Mouse (Mus musculus): ENCODE measurements around the gene Camkmt. TPM values are rescaled to one million over a fixed set of nuclear protein-coding genes. Genes with fewer than 3 reads are reported as not detected.

Camkmt gene
- polyA plus RNA-seq, 1 experiment from 2014 or later, result 12.1 TPM

DNA sequence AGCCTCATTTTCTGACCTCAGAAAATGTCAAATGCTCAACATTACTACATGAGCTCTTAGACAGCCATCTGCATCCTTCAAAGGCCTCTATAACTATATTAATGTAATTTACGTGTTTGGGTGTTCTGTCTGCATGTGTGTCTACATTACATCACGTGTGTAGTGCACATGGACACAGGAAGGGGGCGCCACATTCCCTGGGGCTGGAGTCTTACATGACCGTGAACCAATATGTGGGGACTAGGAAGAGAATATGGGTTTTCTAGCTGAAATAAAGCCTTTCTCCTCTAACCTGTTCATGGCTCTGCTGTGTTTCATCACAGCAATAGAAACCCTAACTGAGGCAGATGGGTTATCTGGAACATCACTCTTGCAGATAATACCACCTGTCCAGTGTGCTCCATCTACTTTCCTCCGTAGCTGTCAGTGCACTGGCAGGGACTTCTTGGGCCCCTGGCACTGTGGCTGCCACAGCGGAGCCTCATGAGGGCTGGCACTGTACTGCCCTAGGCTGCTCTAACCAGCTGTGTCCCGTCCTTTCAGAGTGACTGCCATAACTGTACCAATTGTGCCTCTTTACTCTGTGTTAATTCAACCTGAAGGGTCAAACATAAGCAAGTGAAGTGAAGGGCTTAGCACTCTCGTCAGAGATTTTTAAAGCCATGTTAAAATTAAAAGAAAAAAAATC, 19.1 kb upstream of the Camkmt start:
- DNase-seq (ENCODE audit: low spot score), result no peak
- Histone ChIP-seq H3K36me3 (peaks cover 69% of the 10 kb centered on the region), H3K4me3 (no peak overlapping the region), H3K9me3 (replicated peaks) (no peaks in the 10 kb centered on the region), H3K27ac (replicated peaks) (no peak overlapping the region), H3K27me3 (ENCODE audit: low read depth, poor library complexity, severe bottlenecking) (no peaks in the 10 kb centered on the region), H3K4me1 (peaks cover 20% of the 10 kb centered on the region)
- WGBS, result 92% methylated on average over 8 of the region's 8 CpGs

DNA sequence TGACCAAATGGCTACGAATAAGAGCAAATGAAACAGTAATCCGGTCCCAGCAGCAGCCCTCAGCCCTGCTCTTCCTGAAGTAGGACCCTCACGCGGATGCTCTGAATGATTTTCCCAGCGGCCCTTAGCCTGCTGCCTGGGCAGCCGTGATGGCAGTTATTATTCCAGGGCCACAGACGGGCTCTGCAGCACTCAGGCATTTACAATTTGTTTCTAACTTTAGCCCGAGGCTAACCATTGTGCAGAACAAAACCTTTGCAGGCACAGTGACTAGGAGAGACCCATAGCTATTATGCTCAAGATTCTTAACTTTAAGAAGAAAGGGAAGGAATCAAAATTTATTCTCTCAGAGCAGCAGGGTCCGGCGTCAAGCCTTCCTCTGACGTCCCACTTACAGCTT, 18.0 kb upstream of the Camkmt start:
- WGBS, result 55% methylated on average over 11 of the region's 11 CpGs
- H3K9me3 ChIP-seq (replicated peaks), result no peaks in the 10 kb centered on the region
- peaks cover 20% of the 10 kb centered on the region for H3K4me1 ChIP-seq
- H3K27ac ChIP-seq (replicated peaks), result no peak overlapping the region
- peaks cover 69% of the 10 kb centered on the region for H3K36me3 ChIP-seq
- DNase-seq (ENCODE audit: low spot score), result no peak
- no peaks in the 10 kb centered on the region for H3K27me3 ChIP-seq (ENCODE audit: low read depth, poor library complexity, severe bottlenecking)
- no peak overlapping the region for H3K4me3 ChIP-seq

DNA sequence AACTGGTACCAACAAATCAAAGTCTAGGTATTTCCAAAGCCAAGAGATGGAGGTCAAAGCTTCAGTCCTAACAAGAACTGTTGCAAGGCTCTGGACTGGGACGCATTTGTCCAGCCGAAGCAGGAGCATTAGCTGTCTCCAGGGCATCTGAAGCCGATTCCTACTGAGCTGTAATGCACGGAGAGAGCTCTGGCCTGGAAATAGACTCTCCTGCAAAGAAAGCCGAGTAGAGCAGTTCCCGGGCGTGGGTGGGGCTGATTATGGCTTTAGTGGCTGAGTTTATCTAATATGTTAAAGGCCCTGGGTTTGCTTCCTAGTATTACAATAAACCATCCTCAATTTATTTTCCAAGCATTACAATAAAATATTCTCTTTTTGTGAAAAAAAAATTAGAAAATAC, 17.1 kb upstream of the Camkmt start:
- no peak overlapping the region for H3K27ac ChIP-seq (replicated peaks)
- DNase-seq (ENCODE audit: low spot score), result no peak
- 75% methylated on average over 7 of the region's 7 CpGs for WGBS

DNA sequence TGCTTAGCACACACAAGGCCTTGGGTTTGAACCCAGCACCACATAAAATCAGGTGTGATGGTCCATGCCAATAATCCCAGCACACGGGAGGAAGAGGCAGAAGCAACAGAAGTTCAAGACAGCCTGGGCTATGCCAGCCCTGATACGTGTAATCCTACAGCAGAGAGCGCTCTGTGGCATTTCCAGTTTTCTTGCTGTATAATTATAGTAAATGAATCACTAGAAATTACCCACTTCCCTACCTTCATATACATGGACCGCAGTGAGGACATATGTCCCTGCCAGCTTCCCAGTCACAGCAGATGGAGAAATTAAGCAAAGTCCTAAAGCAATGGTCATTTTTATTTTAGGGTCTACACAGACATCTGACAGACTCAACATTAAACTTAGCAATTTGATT, 16.3 kb upstream of the Camkmt start:
- peaks cover 73% of the 10 kb centered on the region for H3K36me3 ChIP-seq
- DNase-seq (ENCODE audit: low spot score), result no peak
- H3K9me3 ChIP-seq (replicated peaks), result no peaks in the 10 kb centered on the region
- H3K27ac ChIP-seq (replicated peaks), result no peak overlapping the region
- H3K27me3 ChIP-seq (ENCODE audit: low read depth, poor library complexity, severe bottlenecking), result no peaks in the 10 kb centered on the region
- 94% methylated on average over 4 of the region's 4 CpGs for WGBS
- peaks cover 17% of the 10 kb centered on the region for H3K4me1 ChIP-seq
- no peak overlapping the region for H3K4me3 ChIP-seq

More for the DNA sequence above, 17.1 kb upstream of the Camkmt start:
- Histone ChIP-seq H3K36me3 (peaks cover 73% of the 10 kb centered on the region), H3K4me1 (peaks cover 20% of the 10 kb centered on the region), H3K9me3 (replicated peaks) (no peaks in the 10 kb centered on the region), H3K27me3 (ENCODE audit: low read depth, poor library complexity, severe bottlenecking) (no peaks in the 10 kb centered on the region), H3K4me3 (no peak overlapping the region)

DNA sequence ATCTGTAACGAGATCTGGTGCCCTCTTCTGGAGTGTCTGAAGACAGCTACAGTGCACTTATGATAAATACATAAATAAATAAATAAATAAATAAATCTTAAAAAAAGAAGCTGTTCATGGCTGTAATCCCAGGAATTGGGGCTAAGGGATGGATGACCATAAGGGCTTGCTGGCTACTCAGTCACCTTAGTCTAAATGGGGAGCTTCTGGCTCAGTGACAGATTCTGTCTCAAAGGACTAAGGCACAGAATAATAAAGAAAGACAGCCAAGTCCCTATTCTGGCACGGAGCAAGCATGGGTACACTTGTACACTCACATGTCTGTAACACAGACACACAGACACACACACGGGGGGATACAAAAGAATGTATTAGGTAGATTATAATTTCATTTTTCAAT, 11.1 kb upstream of the Camkmt start:
- no peak for DNase-seq (ENCODE audit: low spot score)
- H3K27me3 ChIP-seq (ENCODE audit: low read depth, poor library complexity, severe bottlenecking), result no peaks in the 10 kb centered on the region
- 98% methylated on average over 3 of the region's 3 CpGs for WGBS
- no peak overlapping the region for H3K27ac ChIP-seq (replicated peaks)
- H3K36me3 ChIP-seq, result peaks cover 67% of the 10 kb centered on the region
- H3K9me3 ChIP-seq (replicated peaks), result no peaks in the 10 kb centered on the region
- H3K4me1 ChIP-seq, result no peaks in the 10 kb centered on the region
- H3K4me3 ChIP-seq, result no peak overlapping the region

DNA sequence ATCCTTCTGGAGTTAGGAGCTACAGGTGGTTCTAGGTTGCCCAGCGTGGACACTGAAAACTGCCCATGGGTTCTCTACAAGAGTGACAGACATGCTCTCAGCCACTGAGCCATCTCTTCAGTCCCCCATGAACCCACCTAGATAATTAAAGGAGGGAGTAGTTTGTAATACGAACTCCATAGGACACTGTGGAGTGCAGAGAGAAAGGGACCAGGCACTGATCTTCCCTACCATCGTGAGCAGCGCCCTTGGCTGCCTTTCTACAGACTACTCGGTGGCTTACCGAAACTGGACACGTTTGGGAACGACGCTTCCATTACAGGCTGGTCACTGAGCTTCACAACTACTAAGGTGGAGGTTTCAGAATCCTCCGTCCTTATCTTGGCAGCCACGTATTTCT, 9.6 kb upstream of the Camkmt start:
- no peak overlapping the region for H3K4me3 ChIP-seq
- no peaks in the 10 kb centered on the region for H3K4me1 ChIP-seq
- H3K9me3 ChIP-seq (replicated peaks), result no peaks in the 10 kb centered on the region
- no peak for DNase-seq (ENCODE audit: low spot score)
- H3K27me3 ChIP-seq (ENCODE audit: low read depth, poor library complexity, severe bottlenecking), result no peaks in the 10 kb centered on the region
- peaks cover 57% of the 10 kb centered on the region for H3K36me3 ChIP-seq
- no peak overlapping the region for H3K27ac ChIP-seq (replicated peaks)
- WGBS, result 96% methylated on average over 11 of the region's 11 CpGs

DNA sequence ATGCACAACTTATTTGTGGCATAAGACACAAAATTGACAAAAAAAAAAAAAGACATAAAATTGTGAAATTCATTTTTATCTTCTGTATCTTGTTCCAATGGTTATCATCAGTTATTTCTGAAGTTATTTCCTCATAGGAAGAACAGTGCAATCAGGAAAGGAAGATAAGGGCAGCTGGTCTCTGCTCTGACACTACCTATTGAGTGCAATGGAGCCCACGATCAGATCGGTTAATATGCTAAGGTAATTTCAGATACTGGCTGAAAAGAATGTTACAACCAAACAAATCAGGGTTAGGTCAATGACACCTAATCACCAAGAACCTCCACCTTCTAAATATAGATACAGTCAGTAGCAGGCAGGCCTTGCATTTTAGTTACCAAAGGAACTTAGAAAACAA, 5.0 kb upstream of the Camkmt start:
- no peaks in the 10 kb centered on the region for H3K27me3 ChIP-seq (ENCODE audit: low read depth, poor library complexity, severe bottlenecking)
- WGBS, result 92% methylated on average over 2 of the region's 2 CpGs
- no peak overlapping the region for H3K4me3 ChIP-seq
- H3K4me1 ChIP-seq, result peaks cover 9% of the 10 kb centered on the region
- no peak overlapping the region for H3K27ac ChIP-seq (replicated peaks)
- H3K9me3 ChIP-seq (replicated peaks), result no peaks in the 10 kb centered on the region
- peaks cover 17% of the 10 kb centered on the region for H3K36me3 ChIP-seq
- no peak for DNase-seq (ENCODE audit: low spot score)

DNA sequence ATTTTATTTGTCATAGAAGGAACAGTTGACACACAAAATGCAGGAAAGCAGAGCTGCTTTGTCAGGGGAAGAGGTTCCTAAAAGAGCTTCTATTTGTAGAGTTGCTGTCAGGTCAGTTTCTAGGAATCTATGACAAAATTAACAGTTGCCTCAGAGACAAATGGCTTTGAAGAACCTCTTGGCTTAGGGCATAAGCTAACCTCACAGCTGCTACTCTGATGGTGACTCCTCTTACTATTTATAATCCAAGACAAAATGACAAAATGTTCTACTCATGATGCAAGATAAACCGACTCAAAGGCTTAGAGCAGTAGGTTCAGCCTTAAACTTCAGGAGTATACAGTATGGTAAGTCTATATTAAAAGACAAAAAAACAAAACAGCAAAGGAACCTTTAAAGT, 3.9 kb upstream of the Camkmt start:
- Histone ChIP-seq H3K4me3 (no peak overlapping the region), H3K27me3 (ENCODE audit: low read depth, poor library complexity, severe bottlenecking) (no peaks in the 10 kb centered on the region), H3K9me3 (replicated peaks) (no peaks in the 10 kb centered on the region), H3K27ac (replicated peaks) (no peak overlapping the region), H3K36me3 (0 out of 2 replicates have a peak, but pooled peaks cover 7% of the 10 kb centered on the region), H3K4me1 (peaks cover 15% of the 10 kb centered on the region)
- WGBS, result 89% methylated on average over 1 of the region's 1 CpGs
- DNase-seq (ENCODE audit: low spot score), result no peak

DNA sequence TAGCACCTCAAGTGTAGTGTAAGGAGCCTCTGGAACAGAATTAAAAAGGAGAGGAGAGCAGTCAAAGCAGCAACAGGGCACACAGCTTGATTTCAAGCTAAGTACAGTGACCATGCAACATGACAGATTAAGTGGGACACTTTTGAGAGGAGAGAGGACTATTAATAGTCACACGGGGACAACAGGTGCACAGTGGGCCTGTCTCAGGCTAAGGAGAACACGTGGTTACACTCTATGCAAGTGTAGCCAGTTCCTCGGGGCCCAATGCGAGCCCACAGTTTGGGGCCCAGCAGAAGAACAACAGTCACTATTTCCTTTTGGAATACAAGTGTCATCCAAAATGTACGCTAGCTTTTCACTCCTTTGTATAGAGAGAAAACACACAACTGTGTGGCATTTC, 2.8 kb upstream of the Camkmt start:
- no peaks in the 10 kb centered on the region for H3K9me3 ChIP-seq (replicated peaks)
- H3K36me3 ChIP-seq, result 0 out of 2 replicates have a peak, but pooled peaks cover 3% of the 10 kb centered on the region
- H3K4me3 ChIP-seq, result no peak overlapping the region
- H3K27me3 ChIP-seq (ENCODE audit: low read depth, poor library complexity, severe bottlenecking), result no peaks in the 10 kb centered on the region
- WGBS, result 94% methylated on average over 5 of the region's 5 CpGs
- H3K4me1 ChIP-seq, result peaks cover 17% of the 10 kb centered on the region
- no peak for DNase-seq (ENCODE audit: low spot score)
- H3K27ac ChIP-seq (replicated peaks), result no peak overlapping the region

DNA sequence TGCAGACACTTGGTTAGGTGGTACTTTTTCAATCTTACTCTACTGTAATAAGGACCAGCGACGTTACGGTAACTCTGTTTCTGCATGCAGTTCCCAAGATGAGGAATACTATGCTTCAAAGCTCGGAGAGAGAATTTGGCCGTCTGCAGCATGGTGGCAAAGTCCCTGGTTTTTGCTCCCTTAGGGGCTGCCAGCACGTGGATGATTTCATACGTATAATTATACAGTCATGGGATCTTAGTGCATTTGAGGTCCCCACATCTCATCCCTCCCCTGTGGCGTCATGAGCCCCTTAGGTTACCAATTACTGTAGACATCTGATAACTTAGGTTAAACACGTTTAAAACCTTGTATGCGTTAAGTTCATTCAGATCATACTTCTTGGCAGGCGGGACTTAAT, 2.0 kb upstream of the Camkmt start:
- no peak for DNase-seq (ENCODE audit: low spot score)
- 92% methylated on average over 11 of the region's 11 CpGs for WGBS
- H3K36me3 ChIP-seq, result no peaks in the 10 kb centered on the region

DNA sequence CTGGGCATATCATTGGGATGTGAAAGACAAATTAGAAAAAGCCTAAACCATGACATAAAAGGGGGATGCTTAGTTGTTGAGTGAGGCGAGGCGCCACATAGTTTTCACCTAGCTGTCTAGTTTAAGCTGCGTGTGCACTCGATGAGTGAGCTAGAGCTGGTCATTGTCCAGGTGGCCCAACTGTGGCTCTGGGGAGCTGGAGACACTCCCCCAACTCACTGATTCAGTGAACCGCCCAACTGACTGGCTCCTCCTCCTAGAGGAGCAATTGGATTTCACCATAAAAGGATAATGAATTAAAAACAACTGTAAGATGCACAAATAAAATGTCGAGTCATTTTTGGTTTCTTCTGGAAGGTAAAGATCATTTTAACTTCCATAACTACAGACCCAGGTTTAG, 1.3 kb upstream of the Camkmt start:
- WGBS, result 49% methylated on average over 6 of the region's 6 CpGs
- Histone ChIP-seq H3K9me3 (replicated peaks) (no peaks in the 10 kb centered on the region), H3K4me1 (peaks cover 17% of the 10 kb centered on the region), H3K4me3 (peak overlapping the region; percentile 78), H3K27ac (replicated peaks) (no peak overlapping the region), H3K27me3 (ENCODE audit: low read depth, poor library complexity, severe bottlenecking) (no peaks in the 10 kb centered on the region), H3K36me3 (no peaks in the 10 kb centered on the region)
- DNase-seq (ENCODE audit: low spot score), result no peak

More for the DNA sequence above, 2.0 kb upstream of the Camkmt start:
- Histone ChIP-seq H3K27me3 (ENCODE audit: low read depth, poor library complexity, severe bottlenecking) (no peaks in the 10 kb centered on the region), H3K27ac (replicated peaks) (no peak overlapping the region), H3K9me3 (replicated peaks) (no peaks in the 10 kb centered on the region), H3K4me1 (peaks cover 17% of the 10 kb centered on the region), H3K4me3 (no peak overlapping the region)

DNA sequence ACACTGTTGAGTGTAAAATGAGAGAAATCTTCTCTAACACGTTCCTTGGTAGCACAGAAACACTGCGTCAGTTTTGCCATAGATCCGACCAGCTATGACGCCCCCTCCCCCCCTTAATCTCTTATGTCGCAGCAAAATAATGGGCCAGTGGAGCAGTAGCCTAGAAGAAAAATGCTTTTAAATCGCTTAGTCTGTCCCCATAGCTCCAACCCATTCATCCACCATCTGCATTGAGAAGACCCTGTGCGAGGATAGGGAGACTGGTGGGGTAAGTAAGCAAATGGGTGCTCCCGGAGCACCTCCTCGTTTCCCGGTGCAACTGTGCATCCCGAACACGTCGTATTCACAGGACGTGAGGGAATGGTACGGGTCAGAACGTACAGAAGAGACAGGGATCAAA, 731 bp upstream of the Camkmt start:
- Histone ChIP-seq H3K36me3 (no peaks in the 10 kb centered on the region), H3K4me1 (peaks cover 17% of the 10 kb centered on the region), H3K27ac (replicated peaks) (peak overlapping the region; percentile 88), H3K27me3 (ENCODE audit: low read depth, poor library complexity, severe bottlenecking) (no peaks in the 10 kb centered on the region), H3K4me3 (peak overlapping the region; percentile 78), H3K9me3 (replicated peaks) (no peaks in the 10 kb centered on the region)
- no peak for DNase-seq (ENCODE audit: low spot score)
- under 1% methylated on average over 16 of the region's 16 CpGs for WGBS

DNA sequence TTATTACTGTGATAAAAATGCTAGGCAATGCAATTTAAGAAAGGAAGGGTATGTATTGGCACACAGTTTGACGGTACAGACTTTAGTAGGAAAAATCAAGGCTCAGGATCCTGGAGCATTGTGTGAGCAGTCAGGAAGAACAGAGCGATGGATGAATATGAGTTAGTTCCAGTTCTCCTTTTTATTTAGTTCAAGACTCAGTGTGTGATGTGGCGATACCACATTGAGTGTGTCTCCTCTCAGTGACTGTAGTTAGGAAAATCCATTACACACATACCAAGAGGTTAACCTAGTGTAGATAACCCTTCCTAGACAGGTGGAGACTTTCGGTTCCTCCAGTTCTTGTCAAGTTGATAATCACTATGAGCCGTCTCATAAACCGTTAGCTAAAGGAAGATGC, 1.4 kb downstream of the Camkmt start:
- WGBS, result 90% methylated on average over 6 of the region's 6 CpGs
- H3K36me3 ChIP-seq, result peaks cover 2% of the 10 kb centered on the region; the same call in 1 of the 2 replicates
- no peak for DNase-seq (ENCODE audit: low spot score)
- H3K27ac ChIP-seq (replicated peaks), result no peak overlapping the region
- H3K4me3 ChIP-seq, result peak overlapping the region; percentile 78
- no peaks in the 10 kb centered on the region for H3K27me3 ChIP-seq (ENCODE audit: low read depth, poor library complexity, severe bottlenecking)
- no peaks in the 10 kb centered on the region for H3K9me3 ChIP-seq (replicated peaks)
- peaks cover 17% of the 10 kb centered on the region for H3K4me1 ChIP-seq
